Mouse (Mus musculus) liver, embryonic 14.5 days (tissue): ENCODE measurements around the gene Jsrp1.

Experiments used
- CTCF ChIP-seq: IDR thresholded peaks from 2 replicates; pipeline ENCODE4 v1.5.1; 2016; ENCODE audit warnings: antibody characterized with exemption, low read depth, control low read depth
- EP300 ChIP-seq: IDR thresholded peaks from 2 replicates; pipeline ENCODE4 v1.6.1; 2016; ENCODE audit warnings: antibody characterized with exemption, low read depth

DNA sequence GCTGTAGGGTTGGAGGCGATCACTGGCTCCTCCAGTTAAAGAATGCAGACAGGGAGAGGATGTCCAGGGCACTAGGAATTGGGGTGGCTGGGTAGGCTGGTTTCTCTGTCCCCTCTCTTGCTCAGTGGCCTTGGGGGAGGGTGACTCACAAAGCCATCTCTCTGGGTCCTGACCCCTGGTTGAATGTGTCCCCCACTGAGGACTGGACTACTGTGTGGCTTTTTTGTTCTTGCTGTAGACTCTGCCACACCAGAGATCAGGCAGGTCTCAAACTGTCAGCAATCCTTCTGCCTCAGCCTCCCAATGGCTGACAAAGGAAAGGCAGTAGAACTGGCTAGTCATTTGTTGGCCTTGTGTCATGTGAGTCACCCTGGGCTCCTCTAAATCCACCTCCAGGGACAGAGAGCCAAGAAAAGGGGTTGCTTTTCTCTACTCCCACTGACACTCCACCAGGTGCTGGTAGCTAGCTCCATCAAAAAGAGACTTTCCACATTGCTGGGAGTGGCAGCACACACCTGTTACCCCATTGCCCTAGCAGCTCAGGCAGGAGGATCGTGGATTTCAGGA lies 25.1 kb upstream of the Jsrp1 start:
- TF ChIP-seq CTCF (no peak), EP300 (no peak)
